Mouse (Mus musculus): ENCODE results near the gene Izumo4.

Gene Izumo4

GRCm38 (mm10) chr10:80717281-80717680, 15.3 kb downstream of the Izumo4 start:
- DNase-seq (ENCODE audit: extremely low read depth, low read depth) = no peak

- DNase-seq (ENCODE audit: extremely low read depth, low read depth) = no peak
Observed at GRCm38 (mm10) chr10:80727369-80728127, 25.6 kb downstream of the Izumo4 start.

GRCm38 (mm10) chr10:80732611-80733101, 30.7 kb downstream of the Izumo4 start:
- DNase-seq (ENCODE audit: extremely low read depth, low read depth) = no peak

- no peak for DNase-seq (ENCODE audit: extremely low read depth, low read depth)
Observed at GRCm38 (mm10) chr10:80736731-80737130, 34.7 kb downstream of the Izumo4 start.

GRCm38 (mm10) chr10:80738657-80739056, 36.7 kb downstream of the Izumo4 start:
- no peak for DNase-seq (ENCODE audit: extremely low read depth, low read depth)

GRCm38 (mm10) chr10:80741146-80741545, 39.2 kb downstream of the Izumo4 start:
- no peak for DNase-seq (ENCODE audit: extremely low read depth, low read depth)

GRCm38 (mm10) chr10:80741634-80742179, 39.7 kb downstream of the Izumo4 start:
- no peak for DNase-seq (ENCODE audit: extremely low read depth, low read depth)

GRCm38 (mm10) chr10:80742180-80742978, 40.4 kb downstream of the Izumo4 start, which contains the start of gene Ap3d1:
Gene Ap3d1 (minus strand): TSS chr10:80742264.
- peak; percentile 99 for DNase-seq (ENCODE audit: extremely low read depth, low read depth)

GRCm38 (mm10) chr10:80744262-80744661, 42.3 kb downstream of the Izumo4 start:
- peak; percentile 44 for DNase-seq (ENCODE audit: extremely low read depth, low read depth)

- peak; percentile 58 for DNase-seq (ENCODE audit: extremely low read depth, low read depth)
Observed at GRCm38 (mm10) chr10:80747410-80747809, 45.4 kb downstream of the Izumo4 start.

GRCm38 (mm10) chr10:80748609-80749008, 46.6 kb downstream of the Izumo4 start:
- DNase-seq (ENCODE audit: extremely low read depth, low read depth) = peak; percentile 44

GRCm38 (mm10) chr10:80751188-80751832, 49.3 kb downstream of the Izumo4 start:
- DNase-seq (ENCODE audit: extremely low read depth, low read depth) = no peak

- DNase-seq (ENCODE audit: extremely low read depth, low read depth) = peak; percentile 82
Observed at GRCm38 (mm10) chr10:80752079-80752625, 50.2 kb downstream of the Izumo4 start.

- DNase-seq (ENCODE audit: extremely low read depth, low read depth) = peak; percentile 81
Observed at GRCm38 (mm10) chr10:80754594-80755290, 52.8 kb downstream of the Izumo4 start, which contains the start of gene Dot1l. Gene Dot1l (plus strand): TSS chr10:80755206.

Data from MEL-GATA-1-ER (cell line).